Mouse (Mus musculus): ENCODE data around the gene Ccdc65.

DNA sequence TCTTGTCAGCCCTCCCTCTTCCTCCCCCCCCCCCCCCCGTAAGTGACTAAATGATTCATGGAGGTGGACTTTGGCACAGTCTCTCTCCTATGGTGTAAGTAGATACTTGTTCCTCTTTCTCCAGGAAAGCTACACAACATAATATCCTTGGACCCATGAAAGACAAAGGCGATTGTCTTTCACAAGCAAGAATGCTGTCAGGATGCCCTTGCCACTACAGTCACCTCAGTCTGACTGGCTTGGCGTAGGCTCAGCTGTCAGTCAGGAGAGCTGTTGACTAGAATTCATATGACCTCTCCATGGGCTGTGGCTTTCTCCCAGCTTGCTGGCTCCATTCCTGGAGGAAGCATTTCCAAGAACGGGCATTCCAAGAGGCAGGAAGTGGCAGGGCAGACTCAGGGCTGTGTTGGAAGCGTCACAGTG is 6.2 kb downstream of the Ccdc65 start:
- TF ChIP-seq CTCF (IDR thresholded peaks at IDR 0.05; ENCODE audit: borderline replicate concordance, insufficient read depth, low read depth, low read length) = no peak
- no peak for TF ChIP-seq POLR2A (IDR thresholded peaks at IDR 0.05; ENCODE audit: borderline replicate concordance, insufficient read depth, low read length)

Measured in cerebellum, adult 2 months (tissue).